Mouse (Mus musculus): ENCODE measurements around the gene Gm8229. TPM values are rescaled to one million over a fixed set of nuclear protein-coding genes. Genes with fewer than 3 reads are reported as not detected.
"Not testable (repeated sequence)": the region's sequence is repeated elsewhere in the genome, so short reads cannot be mapped to it uniquely, and the experiment has no call there.

Gene Gm8229
- not detected for total RNA-seq (2021)
- polyA plus RNA-seq (2012; rRNA removed): not detected in 2 replicates
- long read RNA-seq: 0 reads

DNA sequence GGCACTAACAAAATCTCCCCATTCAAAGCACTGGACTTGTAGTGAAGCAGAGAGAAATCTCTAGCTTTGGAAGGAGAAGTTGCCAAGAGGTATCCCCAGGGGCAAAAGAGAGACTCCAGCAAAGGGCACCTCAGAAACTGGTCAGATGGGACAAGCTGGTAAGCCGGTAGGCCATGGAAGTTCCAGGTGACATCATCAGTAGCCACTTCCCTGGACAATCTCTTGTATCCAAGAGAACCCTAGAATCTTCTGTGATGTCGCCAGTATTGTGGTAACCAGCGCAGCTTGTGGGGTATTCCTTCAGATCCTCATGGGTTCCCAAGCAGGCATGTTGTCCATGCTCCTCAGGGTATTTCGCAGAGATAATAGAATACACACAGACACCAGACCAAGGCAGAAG lies at the start of gene Gm8229:
Gene Gm8229 (plus strand): TSS at position 301 of the 400 bp plus-strand sequence.
- DNase-seq: not testable (repeated sequence)

DNA sequence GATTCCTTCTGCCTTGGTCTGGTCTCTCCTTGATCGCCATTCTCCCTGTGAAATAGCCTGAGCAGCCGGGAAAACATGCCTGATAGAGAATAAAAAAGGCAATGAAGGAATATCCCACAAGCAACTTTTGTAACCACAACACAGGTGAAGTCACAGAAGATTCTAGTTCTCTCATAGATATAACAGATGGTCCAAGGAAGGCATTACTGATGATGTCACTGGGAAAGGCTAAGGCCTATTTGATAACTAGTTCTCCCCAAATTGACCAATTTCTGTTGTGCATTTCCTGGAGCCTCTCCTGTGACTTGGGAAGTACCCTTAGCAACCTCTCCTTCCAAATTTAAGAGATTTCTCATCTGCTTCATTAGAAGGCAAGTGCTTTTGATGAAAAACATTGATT lies 26.7 kb upstream of the Gm8229 start, which contains the start of gene Gm5930:
Gene Gm5930 (minus strand): TSS at position 101 of the 400 bp plus-strand sequence.
- DNase-seq: not testable (repeated sequence)

DNA sequence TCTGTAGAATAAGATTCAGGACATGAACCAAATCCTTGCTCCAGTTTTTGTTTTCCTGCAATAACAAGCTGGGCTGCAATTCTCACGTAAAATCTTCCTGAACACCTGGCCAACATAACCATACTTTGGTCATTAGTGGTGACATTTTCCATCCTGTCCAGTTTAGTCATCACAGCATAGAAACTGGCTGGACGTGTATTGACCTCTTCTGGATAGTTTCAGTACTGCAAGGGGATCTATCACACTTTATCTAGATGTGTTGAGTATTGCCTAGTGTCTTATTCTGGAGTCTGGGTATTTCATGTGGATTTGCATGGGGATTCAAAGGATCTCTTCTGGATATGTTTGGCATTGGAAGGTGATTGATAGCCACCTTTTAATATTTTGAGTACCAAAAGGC lies 3.7 kb upstream of the Gm8229 start:
- not testable (repeated sequence) for DNase-seq

DNA sequence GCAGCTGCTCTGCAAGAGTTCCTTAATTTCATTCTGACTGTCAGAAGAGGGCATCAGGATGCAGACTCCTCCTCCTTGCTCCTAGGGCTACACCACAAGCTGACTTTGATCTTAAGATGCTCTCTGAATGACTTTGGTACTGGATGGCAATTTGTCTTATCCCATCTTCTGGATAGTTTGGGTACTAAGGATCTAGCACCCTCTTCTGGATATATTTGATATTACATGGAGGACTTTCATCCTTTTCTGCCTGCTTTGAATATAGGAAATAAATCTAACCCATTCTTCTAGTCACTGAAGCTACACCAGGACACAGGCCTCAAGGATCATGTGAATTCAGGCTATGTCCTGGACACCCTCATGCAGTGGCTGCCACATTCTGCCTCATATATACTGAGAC lies 2.9 kb upstream of the Gm8229 start:
- DNase-seq: not testable (repeated sequence)

DNA sequence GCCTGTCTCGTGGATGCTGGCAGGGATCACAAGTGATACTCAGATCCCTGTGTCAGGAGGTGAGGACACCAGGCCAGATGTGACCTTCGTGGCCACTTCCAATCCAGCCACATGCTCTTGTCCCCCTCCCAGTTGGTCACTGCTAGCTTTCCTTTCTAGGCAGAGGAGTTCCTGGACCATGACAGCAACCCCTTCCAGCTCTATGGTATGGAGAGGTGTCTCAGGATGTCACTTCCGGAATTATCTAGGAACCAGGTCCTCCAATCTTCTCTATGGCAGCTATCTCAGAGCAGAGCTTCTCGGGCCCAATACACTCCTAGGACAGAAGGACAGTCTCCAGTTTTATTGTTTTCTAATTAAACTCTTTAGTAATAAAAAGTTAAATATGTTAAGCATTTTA lies 19.1 kb downstream of the Gm8229 start:
- not testable (repeated sequence) for DNase-seq

DNA sequence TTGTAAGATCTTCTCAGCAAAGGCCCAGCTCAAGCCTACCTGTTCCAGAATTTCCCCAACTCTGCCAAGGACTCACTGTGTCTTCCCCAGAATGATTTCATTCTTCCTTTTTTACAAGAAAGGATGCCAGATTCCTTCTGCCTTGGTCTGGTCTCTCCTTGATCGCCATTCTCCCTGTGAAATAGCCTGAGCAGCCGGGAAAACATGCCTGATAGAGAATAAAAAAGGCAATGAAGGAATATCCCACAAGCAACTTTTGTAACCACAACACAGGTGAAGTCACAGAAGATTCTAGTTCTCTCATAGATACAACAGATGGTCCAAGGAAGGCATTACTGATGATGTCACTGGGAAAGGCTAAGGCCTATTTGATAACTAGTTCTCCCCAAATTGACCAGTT lies 45.4 kb downstream of the Gm8229 start, which contains the start of gene Gm3371:
Gene Gm3371 (minus strand): TSS at position 101 of the 400 bp plus-strand sequence.
- not testable (repeated sequence) for DNase-seq

Other genes with a start within 250 kb of the Gm8229 start
- not detected for gene Gm3327, start 241.5 kb upstream of the Gm8229 start, total RNA-seq (2021)
- not detected in 2 replicates for gene Gm3327, start 241.5 kb upstream of the Gm8229 start, polyA plus RNA-seq (2012; rRNA removed)
- gene Gm8212, start 167.7 kb upstream of the Gm8229 start, total RNA-seq (2021): not detected
- gene Gm8212, start 167.7 kb upstream of the Gm8229 start, polyA plus RNA-seq (2012; rRNA removed): not detected in 2 replicates
- not detected for gene 4930503E14Rik, start 152.1 kb upstream of the Gm8229 start, total RNA-seq (2021)
- gene 4930503E14Rik, start 152.1 kb upstream of the Gm8229 start, polyA plus RNA-seq (2012; rRNA removed): not detected in 2 replicates
- not detected for gene Gm8220, start 79.8 kb upstream of the Gm8229 start, total RNA-seq (2021)
- gene Gm8220, start 79.8 kb upstream of the Gm8229 start, polyA plus RNA-seq (2012; rRNA removed): not detected in 2 replicates
- gene Gm5930, start 26.8 kb upstream of the Gm8229 start, total RNA-seq (2021): not detected
- not detected in 2 replicates for gene Gm5930, start 26.8 kb upstream of the Gm8229 start, polyA plus RNA-seq (2012; rRNA removed)
- not detected for gene Gm3371, start 45.3 kb downstream of the Gm8229 start, total RNA-seq (2021)
- not detected in 2 replicates for gene Gm3371, start 45.3 kb downstream of the Gm8229 start, polyA plus RNA-seq (2012; rRNA removed)
- gene Gm8232, start 68.3 kb downstream of the Gm8229 start, total RNA-seq (2021): not detected
- not detected in 2 replicates for gene Gm8232, start 68.3 kb downstream of the Gm8229 start, polyA plus RNA-seq (2012; rRNA removed)
- gene BC061237, start 127.1 kb downstream of the Gm8229 start, total RNA-seq (2021): not detected
- not detected in 2 replicates for gene BC061237, start 127.1 kb downstream of the Gm8229 start, polyA plus RNA-seq (2012; rRNA removed)
- not detected for gene Gm17093, start 152.9 kb downstream of the Gm8229 start, total RNA-seq (2021)
- gene Gm17093, start 152.9 kb downstream of the Gm8229 start, polyA plus RNA-seq (2012; rRNA removed): not detected in 2 replicates
- not detected for gene Gm8247, start 217.8 kb downstream of the Gm8229 start, total RNA-seq (2021)
- not detected in 2 replicates for gene Gm8247, start 217.8 kb downstream of the Gm8229 start, polyA plus RNA-seq (2012; rRNA removed)